Mouse (Mus musculus) heart, postnatal 0 days (tissue): ENCODE results near the gene Mrpl19. TPM values are rescaled to one million over a fixed set of nuclear protein-coding genes. Genes with fewer than 3 reads are reported as not detected.

ENCODE experiments used
- ATAC-seq: fragments of 200-750 bp; cut with Nextera tagmentation; 2 replicates; pipeline ENCODE4 v1.8.0; 2017; ENCODE audit warnings: low read depth, moderate number of reproducible peaks, moderate library complexity; ENCODE audit not compliant: insufficient read depth
- DNase-seq: peaks from one replicate; pipeline ENCODE4 v3.0.0-alpha.2; 2016; ENCODE audit warnings: low spot score
- H3K27ac ChIP-seq: fragments of 300-500 bp; sonication (generic); 2 replicates; pipeline ENCODE4 v1.5.1; 2014; ENCODE audit warnings: low read depth, mild to moderate bottlenecking
- H3K27me3 ChIP-seq: fragments of 300-500 bp; sonication (generic); 2 replicates; pipeline ENCODE4 v1.6.1; 2014; ENCODE audit warnings: low read length, mixed read lengths; ENCODE audit not compliant: control insufficient read depth, insufficient read depth
- H3K36me3 ChIP-seq: fragments of 300-500 bp; sonication (generic); replicated peaks from 2 replicates; pipeline ENCODE4 v1.6.1; 2014; ENCODE audit warnings: low read length, mixed read lengths; ENCODE audit not compliant: control insufficient read depth, insufficient read depth
- H3K4me1 ChIP-seq: fragments of 300-500 bp; sonication (generic); 2 replicates; pipeline ENCODE4 v1.6.1; 2014; ENCODE audit warnings: antibody characterized with exemption; ENCODE audit not compliant: control insufficient read depth, insufficient read depth
- H3K4me2 ChIP-seq: fragments of 300-500 bp; sonication (generic); 2 replicates; pipeline ENCODE4 v1.6.1; 2014; ENCODE audit warnings: low read depth, mild to moderate bottlenecking, low read length, moderate library complexity
- H3K4me3 ChIP-seq: fragments of 300-500 bp; sonication (generic); 2 replicates; pipeline ENCODE4 v1.5.1; 2014; ENCODE audit warnings: low read depth, low read length
- H3K9ac ChIP-seq: fragments of 300-500 bp; sonication (generic); replicated peaks from 2 replicates; pipeline ENCODE4 v1.6.1; 2014; ENCODE audit warnings: low read depth, low read length, mixed read lengths
- H3K9me3 ChIP-seq: fragments of 300-500 bp; sonication (generic); replicated peaks from 2 replicates; pipeline ENCODE4 v1.6.1; 2016; ENCODE audit warnings: low read length; ENCODE audit not compliant: control insufficient read depth
- CTCF ChIP-seq: IDR thresholded peaks from 2 replicates; pipeline ENCODE4 v1.5.1; 2016; ENCODE audit warnings: antibody characterized with exemption, control low read depth, low read depth
- EP300 ChIP-seq: IDR thresholded peaks from 2 replicates; pipeline ENCODE4 v1.6.1; 2016; ENCODE audit warnings: antibody characterized with exemption, low read depth
- WGBS: fragments of 180-500 bp; shearing (Covaris S2); extraction: QIAGEN DNeasy Blood & Tissue Kit; methylation state at CpG from one replicate; pipeline ENCODE4 v1.1.7; 2014; 5-methylcytosine and 5-hydroxymethylcytosine counted together
- polyA plus RNA-seq: library from polyadenylated mRNA; unstranded; fragments of >200 nt; fragmentation: Nextera tagmentation; extraction: Ambion mirVana; gene quantifications from 2 replicates; pipeline ENCODE4 v1.2.1, GENCODE M21; 2015
- total RNA-seq: library from RNA; depleted of rRNA; stranded (reverse); fragments of >200 nt; gene quantifications from 2 replicates; pipeline ENCODE4 v1.2.3, GENCODE M21; 2014; ENCODE audit warnings: low replicate concordance; rRNA removed

The Mrpl19 gene
- total and polyA plus RNA-seq, 2 experiments from 2014 or later, result 21.4 to 47.3 TPM

GRCm38 (mm10) chr6:81910302-81910855 is 55.4 kb downstream of the Mrpl19 start:
- no peak for DNase-seq
- no peaks in the 10 kb centered on the region for H3K4me1 ChIP-seq
- H3K4me2 ChIP-seq, result no peak overlapping the region
- no peaks in the 10 kb centered on the region for H3K9me3 ChIP-seq
- no peaks in the 10 kb centered on the region for H3K36me3 ChIP-seq
- H3K4me3 ChIP-seq, result no peak overlapping the region
- TF ChIP-seq EP300, result no peak
- TF ChIP-seq CTCF, result no peak
- WGBS, result 79% methylated on average over 25 of the region's 25 CpGs
- no peaks in the 10 kb centered on the region for H3K27me3 ChIP-seq
- H3K9ac ChIP-seq, result no peak overlapping the region
- no peak for ATAC-seq
- H3K27ac ChIP-seq, result no peak overlapping the region

Other genes with a start within 250 kb of the Mrpl19 start
- 8.2 and 8.9 TPM in 2 replicates for gene Gcfc2, start 42.3 kb downstream of the Mrpl19 start, total RNA-seq
- gene Gcfc2, start 42.3 kb downstream of the Mrpl19 start, polyA plus RNA-seq, result 1.7 and 2.2 TPM in 2 replicates
- 5.2 and 6.6 TPM in 2 replicates for gene Eva1a, start 75.1 kb upstream of the Mrpl19 start, total RNA-seq
- 3.8 and 4.2 TPM in 2 replicates for gene Eva1a, start 75.1 kb upstream of the Mrpl19 start, polyA plus RNA-seq